Mouse (Mus musculus) megakaryocyte, adult 5-6 weeks (primary cell): ENCODE measurements at regions not wholly inside any gene's neighbourhood (a gene's known extent, or its start where the extent isn't known, plus 50 kb on each side); places are given as distances from the start of the nearest gene placed in this dataset.

ENCODE experiments used
- ATAC-seq: 2 replicates; pipeline ENCODE4 v1.8.0; 2016; ENCODE audit warnings: mild to moderate bottlenecking, inconsistent platforms; ENCODE audit not compliant: poor library complexity, severe bottlenecking

DNA sequence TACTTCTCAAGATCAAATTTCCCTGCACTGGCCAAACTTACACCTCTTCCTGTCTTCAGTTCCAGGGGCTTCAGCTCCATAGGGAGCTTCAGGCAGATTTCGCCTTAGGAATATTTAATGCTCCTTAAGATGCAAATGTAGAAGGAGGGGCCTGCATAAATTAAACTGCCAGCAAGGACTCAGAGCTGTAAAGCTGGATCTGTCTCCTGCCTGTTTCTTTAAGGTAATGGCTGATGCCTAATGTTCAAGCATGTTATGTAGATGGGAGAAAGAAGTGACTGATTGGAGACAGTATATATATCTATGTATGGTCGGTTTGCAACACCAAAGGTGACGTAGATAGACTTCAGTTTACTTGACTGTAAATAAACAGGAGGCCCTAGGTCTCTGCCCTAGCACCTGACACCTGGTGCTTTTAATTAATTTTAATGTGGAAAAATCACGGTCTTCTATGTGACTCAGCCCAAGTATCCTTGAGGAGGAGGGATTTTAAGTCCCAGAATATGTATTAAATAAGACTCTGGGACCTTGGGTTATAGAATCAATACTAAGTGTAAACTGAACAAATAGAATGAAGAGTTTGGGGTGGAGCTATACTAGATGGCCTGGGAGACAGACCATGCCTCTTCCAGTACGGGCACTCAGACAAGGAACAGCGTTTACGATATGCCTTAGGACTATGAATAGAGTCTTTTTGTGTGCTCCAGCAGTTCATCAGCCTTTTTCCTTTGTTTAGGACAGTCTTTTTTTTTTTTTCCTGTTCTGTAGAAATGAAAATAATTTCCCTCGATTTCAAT, 651.7 kb upstream of the Lmcd1 start:
- no peak for ATAC-seq

DNA sequence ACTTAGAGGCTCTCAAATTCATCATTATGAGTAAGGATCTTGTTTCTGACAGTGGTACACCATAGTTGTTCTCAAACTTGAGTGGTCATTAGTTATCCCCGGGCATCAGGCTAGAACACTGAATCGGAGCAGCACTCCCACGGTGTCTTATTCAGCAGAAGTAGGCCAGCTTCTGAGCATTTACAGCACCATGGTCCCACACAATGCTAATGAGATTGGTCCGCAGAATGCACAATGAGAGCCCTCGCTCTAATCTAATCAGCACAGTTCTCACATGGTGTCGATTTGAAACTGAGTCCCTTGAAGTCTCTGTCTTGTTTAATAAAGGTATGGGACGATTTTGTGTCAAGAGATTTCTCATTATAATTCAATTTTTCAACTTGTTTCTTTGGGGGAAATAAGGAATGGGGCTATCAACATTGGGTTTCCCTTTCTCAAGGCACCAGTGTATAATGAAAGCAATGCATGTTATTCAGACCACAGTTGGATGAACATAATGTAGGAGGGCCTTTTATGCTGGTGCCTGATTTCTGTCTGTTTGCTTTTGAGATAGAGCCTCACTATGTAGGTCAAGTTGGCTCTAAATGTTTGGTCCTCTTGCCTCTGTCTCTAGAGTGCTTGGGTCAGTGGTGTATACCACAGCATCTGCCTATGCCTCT, 650.9 kb upstream of the Lmcd1 start:
- no peak for ATAC-seq

DNA sequence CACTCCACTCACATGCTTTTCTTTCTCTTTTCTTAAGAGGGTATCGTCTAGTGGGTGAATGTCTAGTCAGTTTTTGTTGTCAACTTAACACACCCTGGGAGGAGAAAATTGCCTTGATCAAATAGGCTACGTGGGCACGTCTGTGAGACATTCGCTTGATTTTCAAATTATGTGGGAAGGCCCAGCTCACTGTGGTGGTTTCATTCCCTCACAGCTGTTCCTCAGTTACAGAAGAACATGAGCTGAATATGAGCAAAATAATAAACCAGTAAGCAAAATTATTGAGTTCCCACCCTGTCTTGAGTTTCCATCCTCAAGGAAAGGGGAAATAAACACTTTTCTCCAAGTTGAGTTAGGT, 650.4 kb upstream of the Lmcd1 start:
- ATAC-seq, result no peak

DNA sequence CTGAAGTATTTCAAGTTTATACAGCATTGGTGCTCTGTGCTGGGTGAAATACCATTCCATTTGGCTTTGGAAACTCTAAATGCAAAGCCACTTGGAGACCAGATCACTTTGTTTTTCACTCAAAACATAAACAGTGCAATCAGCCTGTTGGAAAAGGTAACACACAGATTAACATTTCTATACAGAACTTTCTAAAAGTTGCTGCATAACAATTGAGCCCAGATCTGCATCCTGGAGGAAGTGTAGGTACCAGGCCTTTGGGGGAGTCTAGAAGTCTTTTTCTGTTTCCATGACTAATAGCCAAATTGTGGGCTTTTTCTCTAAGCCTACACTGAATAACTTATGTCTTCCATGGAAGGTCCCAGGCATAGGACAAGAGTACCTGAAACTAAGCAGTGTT, 648.1 kb upstream of the Lmcd1 start:
- no peak for ATAC-seq

DNA sequence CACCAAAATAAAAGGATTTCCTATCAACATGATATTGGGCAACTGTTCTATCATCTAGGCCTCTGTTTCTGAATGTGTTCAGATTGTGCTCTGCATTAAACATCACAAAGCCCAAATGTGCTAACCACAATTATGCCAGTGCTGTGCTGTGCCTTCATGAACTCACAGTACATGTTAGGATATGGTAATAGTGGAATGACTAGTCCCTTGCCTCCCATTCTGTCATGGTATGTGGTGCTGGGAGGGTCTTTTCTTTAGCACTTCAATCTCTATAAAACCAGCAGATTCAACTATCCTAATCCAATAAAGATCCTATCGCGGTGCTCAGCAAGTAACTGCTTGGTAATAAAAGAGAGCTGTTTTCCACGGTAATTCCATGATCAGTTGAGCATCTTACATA, 620.8 kb upstream of the Lmcd1 start:
- ATAC-seq, result no peak

DNA sequence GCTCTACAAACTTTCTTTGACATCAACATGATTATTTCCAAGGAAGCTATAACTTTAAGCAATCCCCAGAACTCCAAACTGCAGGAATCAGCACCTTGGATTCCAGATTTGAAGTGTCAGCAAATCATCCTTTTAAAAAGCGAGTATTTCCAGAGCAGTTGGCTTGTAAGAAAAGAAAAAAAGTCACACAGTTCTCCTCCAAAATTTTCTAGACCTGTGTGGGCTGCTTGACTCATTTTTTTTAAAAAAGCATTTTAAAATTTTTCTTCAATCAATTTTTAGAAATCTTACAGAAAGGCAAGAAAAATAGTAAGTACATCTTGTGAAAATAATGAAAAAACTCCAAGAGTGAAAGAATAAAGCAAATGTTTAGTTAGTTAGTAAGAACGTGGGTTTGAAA, 613.6 kb upstream of the Lmcd1 start:
- no peak for ATAC-seq

DNA sequence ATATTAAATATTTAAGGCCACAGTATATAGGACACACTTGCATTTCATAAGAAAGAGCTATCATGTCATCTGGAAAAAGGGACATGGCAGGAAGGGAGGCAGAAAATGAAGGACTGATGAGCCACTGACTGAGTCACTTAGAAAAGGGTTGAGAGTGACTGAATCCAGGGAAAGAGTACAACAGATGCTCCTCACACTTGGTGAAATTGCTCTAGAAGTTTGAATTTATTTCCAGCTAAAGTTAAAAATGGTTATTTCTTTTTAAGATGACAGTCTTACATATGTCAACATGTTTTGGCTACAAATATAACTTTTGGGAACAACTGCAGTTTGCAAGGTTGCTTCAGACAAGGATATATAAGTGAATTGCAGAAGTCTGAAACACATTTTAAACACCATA, 609.0 kb upstream of the Lmcd1 start:
- no peak for ATAC-seq

DNA sequence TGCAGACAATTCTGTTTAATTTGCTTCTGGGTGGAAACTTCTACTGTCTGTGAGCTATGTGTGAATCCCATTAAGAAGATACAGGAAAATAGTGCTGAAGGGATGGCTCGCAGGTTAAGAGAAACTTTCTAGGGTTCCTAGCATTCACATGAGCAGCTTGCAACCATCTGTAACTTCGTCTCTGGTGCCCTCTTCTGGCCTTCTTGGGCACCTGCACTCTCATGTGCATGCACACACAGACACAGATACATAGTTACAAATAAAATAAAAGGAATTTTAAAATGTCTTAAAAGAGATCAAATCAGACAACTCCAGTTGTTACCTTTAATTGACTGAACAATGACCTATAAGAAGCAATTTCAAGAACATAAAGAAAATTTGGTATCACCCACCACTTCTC, 588.6 kb upstream of the Lmcd1 start:
- no peak for ATAC-seq

DNA sequence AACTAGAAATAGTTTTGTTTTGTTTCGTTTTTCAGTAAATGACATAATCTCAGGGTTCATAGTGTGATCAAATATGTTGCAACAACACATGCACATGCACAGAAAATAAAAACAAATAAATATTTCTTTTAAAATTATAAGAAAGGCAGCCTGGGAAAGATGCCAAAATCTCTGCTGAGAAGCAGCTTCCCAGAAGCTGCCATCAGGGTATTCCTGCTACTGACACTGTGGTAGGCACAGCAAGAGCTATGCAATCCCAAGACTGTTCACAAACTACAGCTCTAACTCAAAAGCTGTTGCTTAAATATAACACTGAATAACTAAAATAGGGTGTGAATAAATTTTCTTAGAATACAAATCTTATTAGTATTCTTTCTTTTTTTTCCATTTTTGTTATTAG, 570.7 kb upstream of the Lmcd1 start:
- no peak for ATAC-seq

DNA sequence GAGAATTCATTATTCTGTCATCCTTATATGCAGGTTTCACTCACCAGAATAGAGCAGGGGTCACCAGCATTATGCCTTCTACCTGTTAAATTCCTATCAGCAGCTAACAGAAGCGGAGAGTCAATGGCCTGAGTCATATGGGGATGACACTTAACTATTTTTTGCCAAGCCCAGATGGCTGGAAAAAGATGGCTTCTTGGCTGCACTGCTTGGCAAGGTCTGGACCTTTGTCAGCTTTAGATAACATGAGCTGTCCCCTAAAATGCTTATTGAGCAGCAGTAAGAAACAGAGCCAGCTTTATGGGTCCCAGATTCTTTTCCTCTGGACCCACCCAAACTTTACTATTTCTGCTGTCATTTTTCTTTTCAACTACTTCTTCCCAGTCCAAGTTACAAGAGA, 565.3 kb upstream of the Lmcd1 start:
- no peak for ATAC-seq

DNA sequence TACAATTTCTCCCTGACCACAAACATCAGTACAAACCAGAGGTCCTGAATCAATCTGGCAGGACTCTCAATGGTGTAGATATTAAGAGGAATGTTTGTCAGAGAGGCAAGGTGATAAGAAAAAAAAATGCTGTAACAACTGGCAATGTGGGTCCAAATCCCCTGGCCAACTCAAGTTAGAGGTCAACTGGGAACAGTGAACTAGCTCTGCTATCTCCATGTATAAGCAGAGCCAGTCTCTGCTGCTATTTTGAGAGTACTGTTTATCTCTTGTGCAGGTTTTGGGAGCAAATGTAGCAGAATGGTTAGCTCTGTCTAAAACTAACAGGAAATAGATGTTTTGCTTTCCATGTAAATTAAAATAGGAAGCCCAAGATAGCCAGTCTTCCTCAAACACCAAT, 547.6 kb upstream of the Lmcd1 start:
- no peak for ATAC-seq

DNA sequence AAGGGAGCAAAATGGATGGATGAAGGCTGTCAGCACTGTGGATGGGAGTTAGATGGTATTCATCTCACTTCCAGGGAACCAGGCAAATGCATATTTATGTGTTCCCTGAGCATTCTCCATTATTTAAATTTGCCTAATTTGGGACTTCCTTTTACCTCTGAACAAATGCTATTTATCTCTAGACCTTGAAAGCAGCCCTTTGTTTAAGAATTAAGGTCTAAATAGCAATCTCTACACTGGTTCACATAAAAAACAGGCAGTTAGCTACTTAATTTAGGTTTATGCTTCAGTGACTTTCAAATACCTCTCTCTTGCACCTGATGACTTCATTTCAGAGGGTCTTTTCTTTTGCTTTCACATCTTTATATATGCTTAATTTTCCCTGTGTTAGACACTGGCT, 543.2 kb upstream of the Lmcd1 start:
- no peak for ATAC-seq

DNA sequence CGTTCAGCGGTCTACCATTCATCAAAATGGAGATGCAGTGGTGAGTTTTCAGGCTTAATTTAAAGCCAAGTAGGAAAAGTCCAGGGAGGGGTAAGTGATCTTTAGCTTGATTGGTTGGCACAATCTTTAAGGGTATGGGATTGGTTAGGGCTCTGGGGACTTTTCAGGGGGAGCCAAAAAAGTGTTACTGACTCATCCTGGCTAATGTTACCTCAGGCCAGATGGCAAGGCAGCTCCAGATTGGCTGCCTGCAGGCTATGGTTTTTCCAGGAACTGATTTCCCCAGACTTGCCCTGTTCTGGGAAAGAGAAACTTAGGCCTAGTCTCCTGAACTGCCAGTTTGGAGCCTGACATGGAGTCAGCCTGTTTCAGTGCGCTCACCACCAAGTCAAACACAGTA, 539.6 kb upstream of the Lmcd1 start:
- no peak for ATAC-seq

DNA sequence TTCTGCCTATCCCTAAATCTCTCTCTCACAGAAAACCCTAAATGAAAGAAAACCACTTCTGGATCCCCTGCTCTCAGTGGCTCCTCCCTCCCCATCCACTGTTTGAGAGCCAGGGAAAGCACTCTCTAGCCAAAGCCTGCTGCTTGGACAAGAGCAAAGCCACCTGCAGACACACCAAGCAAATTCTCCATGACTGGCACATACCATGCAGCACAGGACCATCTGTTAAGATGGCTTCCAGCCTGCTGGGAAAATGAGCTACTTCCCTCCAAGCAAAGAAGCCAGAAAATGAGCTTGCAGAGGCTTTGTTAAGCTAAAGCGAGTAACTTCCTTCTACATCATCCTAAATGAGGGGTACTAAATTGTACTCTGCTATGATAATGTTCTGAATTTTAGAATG, 534.6 kb upstream of the Lmcd1 start:
- ATAC-seq, result no peak

DNA sequence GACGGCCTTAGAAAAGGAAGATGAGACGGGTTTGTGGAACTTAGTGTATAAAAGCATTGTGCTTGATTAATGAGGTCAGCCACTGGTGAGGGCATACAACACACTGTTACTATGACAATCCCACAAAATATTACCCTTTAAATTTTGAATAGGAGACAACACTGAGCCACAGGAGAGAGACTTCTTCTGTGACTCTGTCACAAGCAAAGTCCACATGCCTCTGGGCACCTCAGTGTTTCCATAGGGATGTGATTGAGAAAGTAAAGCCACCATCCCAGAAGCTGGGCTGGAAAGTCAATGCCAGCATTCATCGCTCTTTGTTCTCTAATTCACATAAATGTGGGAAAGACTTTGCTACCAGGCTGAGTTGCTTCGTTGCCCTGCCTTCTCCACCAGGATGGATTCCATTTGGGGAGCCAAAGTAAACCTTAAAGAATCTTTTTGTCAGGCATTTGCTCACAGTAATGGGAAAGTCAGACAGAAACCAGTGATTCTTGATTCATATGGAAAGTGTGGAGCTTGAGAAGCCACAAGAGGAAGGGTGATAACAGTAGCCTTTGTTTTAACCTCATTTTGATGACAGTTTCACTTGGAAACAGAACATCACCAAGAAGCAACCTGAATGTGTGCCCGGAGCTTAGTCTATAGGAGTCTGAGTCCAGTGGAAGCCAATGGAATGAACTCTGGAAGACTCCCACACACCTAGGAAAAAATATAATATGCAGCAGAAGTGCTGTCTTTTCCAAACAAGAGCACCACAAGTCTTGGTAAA, 491.7 kb upstream of the Lmcd1 start:
- ATAC-seq, result no peak

DNA sequence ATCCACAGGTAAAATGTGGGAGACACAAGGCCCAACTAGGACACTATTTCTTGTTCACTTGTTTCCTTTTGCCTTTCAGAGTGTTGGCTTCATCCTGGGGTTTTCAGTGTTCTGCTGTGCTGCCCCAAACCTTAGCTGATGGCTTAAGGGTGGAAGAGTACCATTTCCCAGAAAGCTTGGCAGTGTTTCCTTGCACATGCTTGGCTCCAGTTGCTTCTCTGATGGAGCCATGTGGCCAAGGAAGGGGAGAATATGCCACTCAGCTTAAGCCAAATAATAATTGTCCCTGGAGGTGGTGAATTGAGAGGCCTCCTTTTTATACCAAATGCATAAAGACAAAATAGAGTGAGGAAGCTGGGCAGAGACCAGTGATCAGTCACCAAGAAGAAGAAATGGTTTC, 464.9 kb upstream of the Lmcd1 start:
- ATAC-seq, result no peak

DNA sequence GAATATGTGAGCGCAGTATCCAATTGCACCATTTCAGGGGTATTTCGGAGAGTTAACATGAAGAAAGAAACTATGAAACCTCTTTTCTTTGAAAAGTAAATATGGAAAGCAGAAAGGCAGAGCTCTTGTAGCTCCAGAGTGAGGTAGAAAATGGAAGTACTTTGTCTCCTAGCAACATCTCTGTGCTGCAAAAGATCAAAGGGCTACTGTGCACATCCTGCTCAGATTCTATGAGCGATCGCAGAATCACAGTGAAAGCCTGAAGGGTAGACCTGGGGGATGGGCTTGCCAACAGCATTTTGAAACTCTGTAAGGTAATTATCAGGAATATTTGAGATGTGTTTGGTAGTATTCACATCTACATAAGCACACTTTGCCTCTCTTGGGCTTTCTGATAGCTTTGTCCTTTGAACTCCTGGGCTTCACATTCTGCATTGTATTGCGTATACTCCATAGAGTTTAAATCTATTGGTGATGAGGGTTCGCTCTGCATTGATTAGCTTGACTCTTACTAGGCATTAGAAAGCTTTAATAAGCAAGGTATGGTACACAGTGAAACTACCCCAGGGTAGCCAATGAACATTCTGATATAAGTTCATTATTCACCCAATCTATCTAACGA, 459.5 kb upstream of the Lmcd1 start:
- ATAC-seq, result no peak

DNA sequence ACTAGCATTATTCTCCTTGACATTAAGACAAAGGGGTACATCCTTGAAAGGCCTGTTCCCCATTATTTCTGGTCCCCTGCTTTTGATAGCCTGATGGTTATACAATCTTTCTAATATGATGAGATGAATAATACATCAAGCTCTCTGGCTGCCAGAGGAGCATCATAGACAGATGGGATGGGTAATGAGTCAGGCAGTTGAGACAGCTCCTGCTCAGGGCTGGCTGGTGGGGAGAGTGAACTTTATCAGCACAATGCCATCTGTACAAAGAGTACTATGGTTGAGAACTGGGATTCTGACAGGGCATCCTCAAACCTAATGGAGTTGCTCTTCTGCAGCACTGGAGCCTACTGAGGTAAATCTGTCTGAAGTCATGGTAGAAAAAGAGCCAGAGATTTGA, 458.4 kb upstream of the Lmcd1 start:
- ATAC-seq, result no peak

DNA sequence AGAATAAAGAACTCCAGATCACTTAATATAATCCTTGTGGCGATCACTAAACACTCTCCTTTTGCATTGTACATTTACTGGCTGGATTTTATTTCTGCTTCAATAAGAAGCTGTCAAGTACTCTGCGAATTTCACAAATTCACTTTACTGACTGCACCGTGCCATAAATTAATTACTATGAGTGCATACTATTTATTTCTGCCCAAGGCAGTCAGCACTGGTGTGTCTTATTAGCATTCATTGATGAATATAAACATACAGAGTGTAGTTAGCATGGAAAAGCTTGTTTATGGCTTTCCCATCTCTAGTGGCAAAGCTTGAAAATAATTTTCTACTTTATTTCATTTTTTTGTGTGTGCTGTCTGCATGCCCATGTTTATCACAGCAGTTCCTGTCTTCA, 453.3 kb upstream of the Lmcd1 start:
- ATAC-seq, result no peak

DNA sequence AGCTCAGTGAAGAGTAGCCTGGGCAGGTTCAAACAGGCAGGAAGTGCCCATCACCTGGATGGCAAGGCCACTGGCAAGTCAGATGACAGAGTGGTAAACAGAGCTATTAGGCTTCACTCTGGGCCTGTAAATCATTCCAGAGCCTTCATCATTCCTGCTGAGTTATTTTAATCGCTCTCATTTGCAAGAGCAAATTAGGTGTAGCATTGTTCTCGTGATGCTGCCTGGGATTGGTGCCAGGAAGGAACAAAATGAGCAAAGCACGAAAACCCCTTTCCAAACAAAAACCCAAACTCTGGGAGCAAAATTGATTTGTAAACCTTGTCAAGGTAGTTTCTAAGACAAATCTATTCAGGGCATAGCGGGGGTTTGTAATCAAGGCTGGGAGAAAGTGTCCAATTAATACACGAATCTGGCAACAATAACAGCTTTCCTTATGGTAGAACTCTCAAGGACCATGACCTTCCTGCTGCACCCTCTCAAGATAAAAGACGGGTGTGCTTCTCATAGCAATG, 429.2 kb upstream of the Lmcd1 start:
- ATAC-seq, result no peak

DNA sequence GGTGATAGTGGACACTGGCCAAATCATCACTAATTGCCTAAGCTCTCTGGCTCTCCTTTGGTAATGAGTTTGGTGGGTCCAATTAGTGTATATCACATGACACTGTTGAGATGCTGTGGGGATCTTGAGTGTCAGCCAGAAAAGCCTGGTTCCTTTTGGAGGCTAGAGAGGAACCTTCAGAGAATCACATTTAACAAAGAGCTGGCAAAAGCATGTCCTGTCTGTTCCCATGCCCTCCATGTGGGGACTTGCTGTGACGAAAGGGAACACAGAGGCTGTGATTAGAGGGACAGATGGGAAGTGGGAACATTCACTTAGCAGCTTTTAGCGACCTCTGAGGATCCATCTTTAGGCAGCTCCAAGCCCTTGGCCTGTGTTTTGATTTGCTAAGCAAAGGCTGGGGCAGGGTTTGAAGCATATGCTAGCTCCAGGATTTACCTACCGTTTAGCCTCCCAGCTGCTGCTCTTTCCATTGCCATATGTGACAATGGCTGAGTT, 407.4 kb upstream of the Lmcd1 start:
- ATAC-seq, result no peak
